Mouse (Mus musculus): Measurements from ENCODE around the gene Ddx17. TPM values are rescaled to one million over a fixed set of nuclear protein-coding genes. Genes with fewer than 3 reads are reported as not detected.

The Ddx17 gene
- polyA plus RNA-seq, 1 experiment from 2014 or later: 50.1 TPM

DNA sequence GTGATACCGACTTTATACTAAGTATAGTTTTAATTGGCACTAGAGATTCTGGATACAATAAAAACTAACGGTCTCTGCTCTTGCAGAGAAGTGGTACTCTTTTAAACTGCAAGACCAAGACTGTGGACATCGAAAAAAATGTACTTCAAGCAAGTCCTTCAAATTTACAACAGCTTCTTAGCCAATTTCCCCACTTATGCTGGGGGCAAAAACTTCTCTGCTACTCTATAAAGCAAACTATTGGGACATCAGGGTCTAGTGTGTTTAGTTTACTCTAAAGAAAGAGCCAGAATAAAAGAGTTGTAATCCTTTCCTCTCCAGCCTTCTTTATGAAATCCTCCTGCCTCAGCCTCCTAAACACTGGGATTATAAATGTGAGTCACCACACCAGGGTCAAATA, 2.6 kb downstream of the Ddx17 start:
- WGBS: 96% methylated on average over 3 of the region's 3 CpGs
- Histone ChIP-seq H3K4me1 (replicated peaks) (peaks cover 24% of the 10 kb centered on the region), H3K9me3 (no peaks in the 10 kb centered on the region), H3K27me3 (ENCODE audit: insufficient read depth, poor library complexity, severe bottlenecking) (peaks cover 6% of the 10 kb centered on the region; the same call in 1 of the 2 replicates), H3K36me3 (peaks cover 59% of the 10 kb centered on the region), H3K4me3 (peak overlapping the region; percentile 76), H3K27ac (no peak overlapping the region)
- DNase-seq (ENCODE audit: low spot score): no peak

DNA sequence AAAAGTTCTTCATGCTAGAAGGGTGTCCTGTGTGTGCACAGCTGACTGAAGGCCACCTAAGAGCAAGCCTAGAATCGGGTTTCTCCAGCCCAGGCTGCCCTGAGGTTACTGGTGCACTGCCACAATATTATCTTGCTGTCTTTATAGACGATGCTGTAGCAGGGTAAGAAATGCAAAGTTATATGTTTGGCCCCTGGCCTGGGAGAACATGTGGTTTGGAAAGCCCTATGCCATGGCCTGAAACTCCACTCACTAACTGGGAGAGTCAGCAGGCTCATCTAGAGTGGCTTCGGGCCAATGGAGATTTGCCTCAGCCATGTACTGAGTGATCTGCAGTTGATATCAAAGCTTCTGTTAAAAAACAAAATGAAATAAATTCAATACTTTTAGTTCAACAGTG, 12.7 kb downstream of the Ddx17 start:
- peaks cover 100% of the 10 kb centered on the region for H3K36me3 ChIP-seq
- no peak for DNase-seq (ENCODE audit: low spot score)
- WGBS: 94% methylated on average over 3 of the region's 3 CpGs
- H3K27me3 ChIP-seq (ENCODE audit: insufficient read depth, poor library complexity, severe bottlenecking): no peaks in the 10 kb centered on the region
- H3K9me3 ChIP-seq: no peaks in the 10 kb centered on the region
- no peak overlapping the region for H3K4me3 ChIP-seq
- no peaks in the 10 kb centered on the region; the same call in 1 of the 2 replicates for H3K4me1 ChIP-seq (replicated peaks)
- H3K27ac ChIP-seq: no peak overlapping the region

DNA sequence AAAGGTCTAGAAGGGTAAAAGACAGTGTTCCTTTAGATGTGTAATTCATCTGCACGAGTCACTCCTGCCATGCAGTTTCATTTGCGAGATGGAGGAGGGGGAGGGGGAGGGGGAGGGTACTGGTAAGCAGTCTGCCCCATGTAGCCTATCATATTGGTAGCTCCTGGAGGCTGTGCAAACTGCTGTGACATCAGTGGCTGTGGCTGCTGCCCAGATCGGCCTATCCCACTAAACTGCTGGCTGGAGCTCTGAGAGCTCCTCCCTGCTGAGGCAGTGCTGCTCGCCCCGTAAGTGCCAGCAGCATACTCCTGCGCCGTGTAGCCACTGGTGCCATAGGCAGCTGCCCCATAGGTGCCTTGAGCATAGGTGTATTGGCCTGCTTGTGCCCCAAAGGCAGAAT, 16.6 kb downstream of the Ddx17 start:
- peaks cover 98% of the 10 kb centered on the region for H3K36me3 ChIP-seq
- H3K27ac ChIP-seq: no peak overlapping the region
- no peaks in the 10 kb centered on the region for H3K27me3 ChIP-seq (ENCODE audit: insufficient read depth, poor library complexity, severe bottlenecking)
- 90% methylated on average over 7 of the region's 7 CpGs for WGBS
- DNase-seq (ENCODE audit: low spot score): no peak
- no peaks in the 10 kb centered on the region; the same call in 1 of the 2 replicates for H3K4me1 ChIP-seq (replicated peaks)
- no peaks in the 10 kb centered on the region for H3K9me3 ChIP-seq
- H3K4me3 ChIP-seq: no peak overlapping the region

DNA sequence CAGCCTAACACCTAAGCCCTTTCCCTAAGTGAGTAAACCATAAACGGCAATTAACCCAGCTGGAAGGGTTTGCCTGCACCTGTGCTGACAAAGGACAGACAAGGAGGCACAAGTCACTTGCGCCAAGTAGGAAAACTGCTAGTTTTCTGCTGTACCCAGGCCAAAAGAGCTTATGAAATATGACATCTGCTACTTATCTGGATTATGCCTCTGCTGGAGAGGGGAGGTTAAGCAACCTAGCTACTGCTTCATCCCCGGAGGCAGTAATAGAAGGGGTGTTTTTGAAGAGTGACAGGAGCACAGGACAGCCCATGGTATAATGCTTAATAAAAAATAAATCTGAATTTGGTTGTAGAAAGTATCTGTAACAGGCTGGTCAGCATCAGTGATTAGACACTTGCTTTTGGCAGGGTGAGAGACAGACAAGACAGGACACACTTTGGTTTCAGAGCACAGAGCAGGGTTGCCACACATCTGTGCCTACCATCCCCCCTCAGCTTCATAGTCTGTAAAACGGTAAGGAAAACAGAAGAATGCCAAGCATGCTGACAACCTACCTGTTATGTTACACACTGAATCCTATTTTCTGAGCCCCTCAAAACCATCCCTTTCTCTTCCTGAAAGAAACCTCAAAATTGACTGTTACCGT, 18.4 kb downstream of the Ddx17 start:
- Histone ChIP-seq H3K4me1 (replicated peaks) (no peaks in the 10 kb centered on the region; the same call in 1 of the 2 replicates), H3K27ac (no peak overlapping the region), H3K4me3 (no peak overlapping the region), H3K9me3 (no peaks in the 10 kb centered on the region), H3K27me3 (ENCODE audit: insufficient read depth, poor library complexity, severe bottlenecking) (no peaks in the 10 kb centered on the region), H3K36me3 (peaks cover 79% of the 10 kb centered on the region)
- DNase-seq (ENCODE audit: low spot score): no peak
- 86% methylated on average over 5 of the region's 5 CpGs for WGBS

DNA sequence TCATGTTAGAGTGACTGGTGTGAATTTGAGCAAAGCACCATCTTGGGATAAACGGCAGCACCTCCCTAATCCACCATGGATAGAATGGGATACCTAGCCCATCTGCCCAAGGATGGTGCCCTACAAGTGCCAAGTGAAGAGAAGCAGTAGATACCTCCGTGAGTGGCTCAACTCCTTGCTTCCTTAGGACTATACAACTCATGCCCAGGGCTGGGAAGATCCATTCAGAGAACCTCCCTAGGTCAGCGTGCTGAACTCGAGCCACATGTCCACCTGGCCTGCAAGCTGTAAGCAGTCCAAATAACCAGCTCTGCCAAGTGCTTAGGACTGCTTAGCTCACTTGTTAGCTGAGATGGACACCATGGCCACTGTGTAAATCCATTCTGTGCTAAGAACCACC, 19.3 kb downstream of the Ddx17 start:
- no peak overlapping the region for H3K27ac ChIP-seq
- H3K9me3 ChIP-seq: no peaks in the 10 kb centered on the region
- H3K4me1 ChIP-seq (replicated peaks): no peaks in the 10 kb centered on the region; the same call in 1 of the 2 replicates
- WGBS: 85% methylated on average over 4 of the region's 4 CpGs
- no peaks in the 10 kb centered on the region for H3K27me3 ChIP-seq (ENCODE audit: insufficient read depth, poor library complexity, severe bottlenecking)
- H3K4me3 ChIP-seq: no peak overlapping the region
- H3K36me3 ChIP-seq: peaks cover 70% of the 10 kb centered on the region
- no peak for DNase-seq (ENCODE audit: low spot score)

DNA sequence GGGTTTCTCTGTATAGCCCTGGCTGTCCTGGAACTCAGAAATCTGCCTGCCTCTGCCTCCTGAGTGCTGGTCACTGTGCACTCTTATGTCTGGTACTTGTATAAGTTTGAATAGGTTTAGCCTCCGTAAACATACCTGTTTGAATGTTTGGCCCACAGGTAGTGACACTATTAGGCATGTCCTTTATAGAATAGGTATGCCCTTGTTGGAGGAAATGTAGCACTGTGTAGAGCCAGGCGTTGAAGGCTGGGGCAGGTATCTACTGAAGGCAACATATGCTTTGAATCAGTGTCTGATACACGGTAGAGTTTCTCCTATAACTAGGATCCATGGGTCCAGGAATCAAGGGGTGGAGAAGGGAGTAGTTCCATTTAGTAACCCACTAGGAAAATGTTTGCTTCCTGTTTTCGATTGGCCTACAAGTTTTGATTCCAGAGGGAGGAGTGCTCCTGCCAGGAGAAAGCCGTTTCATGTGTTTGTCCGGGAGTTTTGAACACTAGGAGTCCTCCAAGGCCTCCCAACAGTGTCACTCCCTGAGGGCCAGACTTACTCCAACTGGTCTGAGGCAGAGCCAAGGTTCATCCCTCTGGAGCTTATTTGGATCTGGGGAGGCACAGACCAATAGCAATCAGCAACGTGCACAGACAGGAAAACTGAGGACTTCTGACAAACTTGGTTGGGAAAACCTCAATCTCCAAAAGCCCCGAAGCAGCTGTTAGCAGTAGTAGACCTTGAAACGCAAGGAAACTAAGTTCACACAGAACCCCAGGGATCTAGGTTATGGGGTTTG, 20.4 kb downstream of the Ddx17 start:
- H3K4me3 ChIP-seq: no peak overlapping the region
- peaks cover 60% of the 10 kb centered on the region for H3K36me3 ChIP-seq
- no peaks in the 10 kb centered on the region for H3K27me3 ChIP-seq (ENCODE audit: insufficient read depth, poor library complexity, severe bottlenecking)
- H3K27ac ChIP-seq: no peak overlapping the region
- WGBS: 74% methylated on average over 9 of the region's 9 CpGs
- no peak for DNase-seq (ENCODE audit: low spot score)
- no peaks in the 10 kb centered on the region for H3K9me3 ChIP-seq
- H3K4me1 ChIP-seq (replicated peaks): no peaks in the 10 kb centered on the region; the same call in 1 of the 2 replicates

DNA sequence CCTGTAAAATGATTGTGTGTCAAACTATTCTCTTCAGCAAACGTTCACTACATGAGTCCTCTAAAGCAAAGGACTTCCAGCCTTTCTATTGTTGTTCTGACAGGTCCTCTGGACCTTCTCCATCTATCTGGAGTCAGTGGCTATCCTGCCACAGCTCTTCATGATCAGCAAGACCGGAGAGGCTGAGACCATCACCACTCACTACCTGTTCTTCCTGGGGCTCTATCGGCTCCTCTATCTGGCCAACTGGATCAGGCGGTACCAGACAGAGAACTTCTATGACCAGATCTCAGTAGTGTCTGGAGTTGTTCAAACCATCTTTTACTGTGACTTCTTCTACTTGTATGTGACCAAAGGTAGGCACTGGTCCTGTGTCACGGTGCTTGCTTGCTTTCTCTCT, 21.0 kb downstream of the Ddx17 start:
- H3K4me3 ChIP-seq: no peak overlapping the region
- H3K4me1 ChIP-seq (replicated peaks): no peaks in the 10 kb centered on the region; the same call in 1 of the 2 replicates
- no peaks in the 10 kb centered on the region for H3K27me3 ChIP-seq (ENCODE audit: insufficient read depth, poor library complexity, severe bottlenecking)
- H3K36me3 ChIP-seq: peaks cover 54% of the 10 kb centered on the region
- 88% methylated on average over 5 of the region's 5 CpGs for WGBS
- no peak overlapping the region for H3K27ac ChIP-seq
- H3K9me3 ChIP-seq: no peaks in the 10 kb centered on the region
- DNase-seq (ENCODE audit: low spot score): no peak

DNA sequence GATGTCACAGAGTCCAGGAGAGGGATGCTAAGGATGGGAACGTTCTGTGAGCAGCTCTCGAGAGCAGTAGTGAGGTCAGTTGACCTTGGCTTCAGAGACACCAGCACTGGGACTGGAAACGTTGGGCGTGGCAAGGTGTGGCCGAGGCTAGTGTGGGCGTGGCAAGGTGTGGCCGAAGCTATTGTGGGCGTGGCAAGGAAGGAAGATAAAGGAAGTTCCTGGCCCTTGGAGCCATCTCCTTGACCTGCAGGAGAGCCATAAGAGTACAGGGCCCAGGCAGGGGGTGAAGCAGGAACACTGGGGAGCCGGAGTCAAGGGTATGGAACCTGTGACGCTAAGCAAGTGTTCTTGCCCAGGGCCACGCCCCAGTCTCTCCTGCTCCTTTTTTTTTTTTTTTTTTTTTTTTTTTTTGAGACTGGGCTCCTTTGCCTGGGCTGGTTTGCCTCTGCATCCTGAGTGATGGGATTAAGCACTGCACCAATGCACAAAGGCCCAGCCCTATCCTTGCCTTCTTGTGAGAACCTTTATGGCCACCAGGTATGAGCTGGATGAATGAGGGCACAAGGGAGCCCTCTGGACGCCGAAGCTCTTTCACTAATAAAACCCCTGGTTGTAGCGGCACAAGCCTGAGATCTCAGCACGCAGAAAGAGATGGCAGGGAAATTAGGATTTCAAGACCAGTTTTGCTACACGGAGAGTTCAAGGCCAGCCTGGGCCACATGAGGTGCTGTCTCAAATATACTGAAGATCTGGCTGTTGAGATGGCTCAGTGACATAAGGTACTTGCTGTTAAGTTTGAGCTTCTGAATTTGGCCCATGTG, 26.9 kb downstream of the Ddx17 start:
- H3K36me3 ChIP-seq: no peaks in the 10 kb centered on the region
- no peak overlapping the region for H3K4me3 ChIP-seq
- no peaks in the 10 kb centered on the region for H3K9me3 ChIP-seq
- no peak overlapping the region for H3K27ac ChIP-seq
- peaks cover 49% of the 10 kb centered on the region for H3K27me3 ChIP-seq (ENCODE audit: insufficient read depth, poor library complexity, severe bottlenecking)
- H3K4me1 ChIP-seq (replicated peaks): peaks cover 24% of the 10 kb centered on the region
- WGBS: 49% methylated on average over 16 of the region's 16 CpGs
- no peak for DNase-seq (ENCODE audit: low spot score)

DNA sequence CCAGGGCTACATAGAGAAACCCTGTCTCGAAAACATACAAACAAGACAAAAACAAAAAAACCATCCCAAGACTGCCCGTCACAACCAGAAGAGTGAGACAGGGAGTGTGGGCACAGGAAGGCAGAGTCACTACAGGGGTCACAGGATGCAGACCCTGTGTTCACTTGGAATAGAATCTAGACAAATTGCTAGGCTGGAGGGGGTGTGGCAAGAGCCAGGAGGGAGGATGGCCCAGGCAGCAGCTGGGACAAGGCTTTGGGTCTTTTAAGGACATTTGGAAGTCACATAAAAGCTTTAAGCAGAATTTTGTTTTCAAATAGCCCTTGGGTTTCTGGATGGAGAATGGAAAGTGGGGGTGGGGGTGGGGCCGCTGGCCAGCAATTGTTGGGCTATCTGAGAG, 28.0 kb downstream of the Ddx17 start:
- H3K4me1 ChIP-seq (replicated peaks): peaks cover 28% of the 10 kb centered on the region
- no peaks in the 10 kb centered on the region for H3K9me3 ChIP-seq
- no peaks in the 10 kb centered on the region for H3K36me3 ChIP-seq
- H3K27me3 ChIP-seq (ENCODE audit: insufficient read depth, poor library complexity, severe bottlenecking): peaks cover 60% of the 10 kb centered on the region
- WGBS: 85% methylated on average over 3 of the region's 3 CpGs
- H3K27ac ChIP-seq: no peak overlapping the region
- DNase-seq (ENCODE audit: low spot score): no peak
- no peak overlapping the region for H3K4me3 ChIP-seq

DNA sequence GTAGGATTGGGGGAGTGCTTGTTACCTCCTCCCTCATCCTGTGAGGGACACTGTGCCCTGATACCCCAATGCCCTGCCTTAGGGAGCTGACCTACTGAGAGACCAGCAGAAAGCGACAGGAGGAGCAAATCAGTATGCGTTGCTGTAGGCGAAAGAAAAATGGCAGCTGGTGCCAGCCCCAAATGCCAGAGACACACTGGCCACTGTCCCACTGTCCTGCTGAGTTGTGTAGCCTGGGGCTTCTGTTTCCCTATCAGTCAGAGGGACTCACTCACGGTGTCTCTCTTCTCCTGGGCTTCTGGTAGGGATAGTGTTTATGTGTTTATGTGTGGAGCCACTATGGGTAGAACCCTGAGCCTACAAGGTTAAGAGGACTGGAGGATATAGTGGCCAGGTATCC, 28.8 kb downstream of the Ddx17 start:
- Histone ChIP-seq H3K4me3 (0 out of 2 replicates have a peak overlapping the region, but pooled peaks have one; percentile 63), H3K27ac (no peak overlapping the region), H3K27me3 (ENCODE audit: insufficient read depth, poor library complexity, severe bottlenecking) (peaks cover 68% of the 10 kb centered on the region), H3K4me1 (replicated peaks) (peaks cover 31% of the 10 kb centered on the region), H3K36me3 (no peaks in the 10 kb centered on the region), H3K9me3 (no peaks in the 10 kb centered on the region)
- DNase-seq (ENCODE audit: low spot score): no peak
- 82% methylated on average over 4 of the region's 4 CpGs for WGBS

DNA sequence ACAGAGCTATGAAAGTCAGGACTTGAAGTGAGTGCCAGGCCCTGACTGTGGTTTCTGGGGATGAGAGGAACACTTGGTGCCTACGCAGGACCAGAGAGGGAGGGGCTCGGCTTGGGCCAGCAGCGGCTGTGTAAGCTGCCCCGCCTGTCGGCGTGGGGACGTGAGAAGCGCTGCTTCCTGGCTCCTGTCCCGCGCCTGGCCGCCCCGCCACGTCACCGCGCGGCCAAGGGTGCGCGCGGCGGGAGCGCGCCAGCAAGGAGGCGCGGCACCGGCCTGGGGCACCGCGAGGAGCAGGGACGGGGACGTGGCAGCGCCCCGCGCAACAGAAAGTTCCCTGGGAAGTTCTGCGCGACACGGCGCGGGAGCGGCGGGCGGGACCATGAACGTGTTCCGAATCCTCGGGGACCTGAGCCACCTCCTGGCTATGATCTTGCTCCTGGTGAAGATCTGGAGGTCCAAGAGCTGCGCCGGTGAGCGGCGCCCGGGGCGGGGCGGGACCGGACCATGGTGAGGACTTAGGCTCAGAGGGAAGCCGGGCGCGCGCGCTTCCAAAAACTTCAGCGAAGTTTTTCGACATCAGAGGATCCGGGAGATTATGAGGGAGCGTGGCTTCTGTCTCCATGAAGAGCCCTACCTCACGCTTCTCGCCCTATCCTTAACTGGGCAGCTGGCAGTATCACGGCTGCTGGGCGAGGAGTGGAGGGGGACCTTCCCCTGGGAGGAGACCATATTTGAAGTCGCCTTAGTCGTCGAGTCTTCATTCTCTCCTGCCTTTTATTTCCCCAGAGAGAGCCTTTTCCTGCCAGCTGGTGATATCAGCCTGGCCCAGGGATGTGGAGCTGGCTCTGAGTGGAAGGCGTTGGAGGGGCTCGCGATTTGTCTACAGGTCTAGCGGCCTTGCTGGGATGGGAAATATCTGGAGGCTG, 30.1 kb downstream of the Ddx17 start, which contains the start of gene Kdelr3:
Kdelr3 (plus strand) TSS at position 241 of the 926 bp plus-strand sequence.
- H3K27me3 ChIP-seq (ENCODE audit: insufficient read depth, poor library complexity, severe bottlenecking): peaks cover 81% of the 10 kb centered on the region
- H3K27ac ChIP-seq: peak within 1 kb of the TSS; percentile 67
- DNase-seq (ENCODE audit: low spot score): peak; percentile 50
- no peaks in the 10 kb centered on the region for H3K9me3 ChIP-seq
- no peaks in the 10 kb centered on the region for H3K36me3 ChIP-seq
- WGBS: 1% methylated on average over 71 of the region's 71 CpGs
- peak within 1 kb of the TSS; percentile 63 for H3K4me3 ChIP-seq
- H3K4me1 ChIP-seq (replicated peaks): peaks cover 43% of the 10 kb centered on the region

DNA sequence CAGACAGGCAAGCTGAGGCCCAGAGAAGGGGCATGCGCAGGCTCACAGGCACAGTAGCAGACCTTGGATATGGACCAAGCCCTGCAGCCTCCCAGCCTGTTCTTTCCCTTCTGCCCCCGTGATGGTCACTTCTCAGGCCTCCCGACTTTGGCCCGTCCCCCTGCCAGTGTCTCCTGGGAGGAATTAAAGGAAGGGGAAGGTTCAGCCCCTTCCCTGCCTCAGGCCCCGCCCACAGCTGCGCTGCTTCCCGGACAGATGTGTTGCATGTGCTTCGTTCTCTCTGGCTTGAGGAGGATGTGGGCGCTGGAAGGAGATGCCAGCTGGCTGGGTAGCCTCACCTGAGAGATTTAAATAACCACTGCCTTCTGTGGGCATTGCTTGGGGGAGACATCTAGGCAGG, 32.6 kb downstream of the Ddx17 start:
- whole genome bisulfite sequencing: 8% methylated on average over 9 of the region's 9 CpGs
- H3K27ac ChIP-seq: no peak overlapping the region
- H3K4me3 ChIP-seq: no peak overlapping the region
- H3K9me3 ChIP-seq: no peaks in the 10 kb centered on the region
- H3K36me3 ChIP-seq: no peaks in the 10 kb centered on the region
- DNase-seq (ENCODE audit: low spot score): peak; percentile 42
- peaks cover 54% of the 10 kb centered on the region for H3K4me1 ChIP-seq (replicated peaks)
- peaks cover 100% of the 10 kb centered on the region for H3K27me3 ChIP-seq (ENCODE audit: insufficient read depth, poor library complexity, severe bottlenecking)

Data from hindbrain, embryonic 10.5 days (tissue).